Mouse (Mus musculus): ENCODE results near the gene Napa. TPM values are rescaled to one million over a fixed set of nuclear protein-coding genes. Genes with fewer than 3 reads are reported as not detected.

Gene Napa
- polyA plus RNA-seq, 1 experiment from 2014 or later, result 168 TPM

DNA sequence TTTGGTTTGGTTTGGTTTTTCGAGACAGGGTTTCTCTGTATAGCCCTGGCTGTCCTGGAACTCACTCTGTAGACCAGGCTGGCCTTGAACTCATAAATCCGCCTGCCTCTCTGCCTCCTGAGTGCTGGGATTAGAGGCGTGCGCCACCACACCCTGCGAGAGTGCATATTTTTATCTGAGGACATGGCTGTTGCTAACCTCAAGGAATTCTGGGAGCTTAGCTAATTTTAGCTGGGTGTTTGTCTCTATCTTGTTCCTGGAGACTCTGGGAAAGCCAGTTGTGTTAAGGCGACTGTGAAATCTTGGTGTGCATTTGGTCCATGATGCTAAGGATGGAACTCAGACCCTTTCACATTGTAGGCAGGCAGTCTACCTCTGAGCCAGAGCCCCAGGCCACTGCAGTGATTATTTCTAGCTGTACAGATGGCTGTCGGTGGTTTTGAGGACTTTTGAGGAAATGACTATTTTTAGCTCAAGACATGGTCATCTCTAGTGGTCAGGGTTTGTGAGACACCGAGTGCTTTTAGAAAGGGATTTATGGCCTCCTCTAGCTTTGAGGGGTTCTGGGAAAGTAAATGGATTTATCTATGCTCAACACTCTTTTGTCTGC is 58.0 kb downstream of the Napa start:
- peak overlapping the region; percentile 74 for H3K27ac ChIP-seq (ENCODE audit: low read length)
- no peak overlapping the region for H3K4me3 ChIP-seq (ENCODE audit: low read length)
- H3K9ac ChIP-seq (ENCODE audit: low read length), result no peak overlapping the region
- peak; percentile 50 for ATAC-seq (replicated peaks; ENCODE audit: extremely low read depth, insufficient read depth, low FRiP score)
- no peaks in the 10 kb centered on the region for H3K36me3 ChIP-seq (ENCODE audit: control insufficient read depth, insufficient read depth)
- peaks cover 10% of the 10 kb centered on the region for H3K27me3 ChIP-seq (ENCODE audit: control insufficient read depth, insufficient read depth, low read length)
- H3K4me2 ChIP-seq (ENCODE audit: low read depth, low read length), result no peak overlapping the region
- H3K9me3 ChIP-seq (replicated peaks; ENCODE audit: control insufficient read depth, low read length), result no peaks in the 10 kb centered on the region
- WGBS, result 30% methylated on average over 8 of the region's 8 CpGs
- H3K4me1 ChIP-seq (ENCODE audit: control insufficient read depth, insufficient read depth, low read length), result peaks cover 14% of the 10 kb centered on the region

DNA sequence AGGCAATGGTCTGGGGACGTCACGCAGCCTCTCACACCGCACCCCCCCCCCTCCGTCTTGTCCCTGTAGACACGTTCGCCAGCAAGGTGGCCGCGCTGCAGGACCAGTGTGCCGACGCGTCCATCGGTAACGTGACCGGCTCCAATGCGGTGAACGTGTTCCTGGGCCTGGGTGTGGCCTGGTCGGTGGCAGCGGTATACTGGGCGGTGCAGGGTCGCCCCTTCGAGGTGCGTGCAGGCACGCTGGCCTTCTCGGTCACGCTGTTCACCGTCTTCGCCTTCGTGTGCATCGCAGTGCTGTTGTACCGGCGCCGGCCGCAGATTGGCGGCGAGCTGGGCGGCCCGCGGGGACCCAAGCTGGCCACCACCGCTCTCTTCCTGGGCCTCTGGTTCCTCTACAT is 60.5 kb downstream of the Napa start:
- Histone ChIP-seq H3K9me3 (replicated peaks; ENCODE audit: control insufficient read depth, low read length) (no peaks in the 10 kb centered on the region), H3K27ac (ENCODE audit: low read length) (no peak overlapping the region), H3K4me1 (ENCODE audit: control insufficient read depth, insufficient read depth, low read length) (peaks cover 14% of the 10 kb centered on the region), H3K9ac (ENCODE audit: low read length) (0 out of 2 replicates have a peak overlapping the region, but pooled peaks have one; percentile 30), H3K4me2 (ENCODE audit: low read depth, low read length) (peak overlapping the region; percentile 28), H3K36me3 (ENCODE audit: control insufficient read depth, insufficient read depth) (no peaks in the 10 kb centered on the region), H3K27me3 (ENCODE audit: control insufficient read depth, insufficient read depth, low read length) (peaks cover 10% of the 10 kb centered on the region), H3K4me3 (ENCODE audit: low read length) (no peak overlapping the region)
- WGBS, result 11% methylated on average over 39 of the region's 39 CpGs
- ATAC-seq (replicated peaks; ENCODE audit: extremely low read depth, insufficient read depth, low FRiP score), result no peak

DNA sequence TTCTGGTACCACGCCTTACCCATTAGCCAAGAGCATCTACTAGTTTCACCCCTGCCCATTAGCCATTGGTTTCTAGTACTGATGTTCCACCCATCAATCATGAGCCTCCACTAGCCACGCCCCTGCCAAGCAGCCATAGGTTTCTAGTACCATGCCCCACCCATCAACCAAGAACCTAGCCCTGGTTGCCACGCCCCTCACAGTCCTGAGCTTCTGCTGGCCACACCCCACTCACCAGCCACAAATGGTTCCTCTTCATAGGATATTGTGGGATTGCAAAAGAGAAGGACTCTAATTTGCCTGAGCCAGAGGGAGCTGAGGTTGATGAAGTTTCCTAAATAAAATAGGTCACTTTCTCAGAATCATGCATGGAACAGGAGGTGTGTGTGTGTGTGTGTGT is 62.4 kb downstream of the Napa start:
- WGBS, result 49% methylated on average over 3 of the region's 3 CpGs
- no peak overlapping the region for H3K4me2 ChIP-seq (ENCODE audit: low read depth, low read length)
- no peak overlapping the region for H3K9ac ChIP-seq (ENCODE audit: low read length)
- no peaks in the 10 kb centered on the region for H3K9me3 ChIP-seq (replicated peaks; ENCODE audit: control insufficient read depth, low read length)
- no peak overlapping the region for H3K27ac ChIP-seq (ENCODE audit: low read length)
- no peaks in the 10 kb centered on the region for H3K36me3 ChIP-seq (ENCODE audit: control insufficient read depth, insufficient read depth)
- peaks cover 12% of the 10 kb centered on the region for H3K27me3 ChIP-seq (ENCODE audit: control insufficient read depth, insufficient read depth, low read length)
- no peak overlapping the region for H3K4me3 ChIP-seq (ENCODE audit: low read length)
- ATAC-seq (replicated peaks; ENCODE audit: extremely low read depth, insufficient read depth, low FRiP score), result no peak
- H3K4me1 ChIP-seq (ENCODE audit: control insufficient read depth, insufficient read depth, low read length), result peaks cover 6% of the 10 kb centered on the region

GRCm38 (mm10) chr7:16161302-16161701 is 63.0 kb downstream of the Napa start:
- H3K4me2 ChIP-seq (ENCODE audit: low read depth, low read length), result no peak overlapping the region
- no peaks in the 10 kb centered on the region for H3K36me3 ChIP-seq (ENCODE audit: control insufficient read depth, insufficient read depth)
- 86% methylated on average over 9 of the region's 9 CpGs for WGBS
- no peak overlapping the region for H3K9ac ChIP-seq (ENCODE audit: low read length)
- no peak for ATAC-seq (replicated peaks; ENCODE audit: extremely low read depth, insufficient read depth, low FRiP score)
- H3K27me3 ChIP-seq (ENCODE audit: control insufficient read depth, insufficient read depth, low read length), result peaks cover 12% of the 10 kb centered on the region
- no peak overlapping the region for H3K4me3 ChIP-seq (ENCODE audit: low read length)
- H3K4me1 ChIP-seq (ENCODE audit: control insufficient read depth, insufficient read depth, low read length), result peaks cover 3% of the 10 kb centered on the region
- H3K9me3 ChIP-seq (replicated peaks; ENCODE audit: control insufficient read depth, low read length), result no peaks in the 10 kb centered on the region
- no peak overlapping the region for H3K27ac ChIP-seq (ENCODE audit: low read length)

DNA sequence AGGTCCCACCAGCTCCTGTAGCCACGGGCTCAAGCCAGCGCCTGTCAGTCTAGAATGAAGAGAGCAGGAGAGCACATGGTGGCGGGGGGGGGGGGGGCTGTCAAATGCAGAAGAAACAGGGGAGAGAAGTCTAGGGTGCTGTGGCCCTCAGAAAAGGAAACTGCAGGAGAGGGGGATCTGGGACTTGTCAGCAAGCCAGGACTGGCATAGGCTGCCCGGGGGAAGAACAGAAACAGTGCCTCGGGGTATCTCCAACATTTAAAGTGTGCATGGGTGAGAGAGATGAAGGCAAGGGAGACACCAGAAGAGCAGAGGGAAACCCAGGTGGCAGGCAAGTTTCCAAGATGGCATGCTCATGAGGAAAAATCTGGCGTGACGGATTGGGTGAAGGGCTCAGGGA is 63.8 kb downstream of the Napa start:
- no peaks in the 10 kb centered on the region for H3K9me3 ChIP-seq (replicated peaks; ENCODE audit: control insufficient read depth, low read length)
- no peak overlapping the region for H3K9ac ChIP-seq (ENCODE audit: low read length)
- H3K4me2 ChIP-seq (ENCODE audit: low read depth, low read length), result no peak overlapping the region
- H3K27ac ChIP-seq (ENCODE audit: low read length), result no peak overlapping the region
- H3K36me3 ChIP-seq (ENCODE audit: control insufficient read depth, insufficient read depth), result no peaks in the 10 kb centered on the region
- 71% methylated on average over 7 of the region's 7 CpGs for WGBS
- no peak overlapping the region for H3K4me3 ChIP-seq (ENCODE audit: low read length)
- no peak for ATAC-seq (replicated peaks; ENCODE audit: extremely low read depth, insufficient read depth, low FRiP score)
- peaks cover 12% of the 10 kb centered on the region for H3K27me3 ChIP-seq (ENCODE audit: control insufficient read depth, insufficient read depth, low read length)
- H3K4me1 ChIP-seq (ENCODE audit: control insufficient read depth, insufficient read depth, low read length), result no peaks in the 10 kb centered on the region; the same call in 1 of the 2 replicates

Other genes with a start within 250 kb of the Napa start
- gene Crx, start 218.5 kb upstream of the Napa start, polyA plus RNA-seq (2015; fragmentation: Nextera tagmentation; extraction: Ambion mirVana), result not detected in 2 replicates
- gene Crxos, start 215.8 kb upstream of the Napa start, polyA plus RNA-seq (2015; fragmentation: Nextera tagmentation; extraction: Ambion mirVana), result not detected in 2 replicates
- 654 and 659 TPM in 2 replicates for gene Selenow, start 176.1 kb upstream of the Napa start, polyA plus RNA-seq (2015; fragmentation: Nextera tagmentation; extraction: Ambion mirVana)
- 128 and 154 TPM in 2 replicates for gene Nop53, start 152.4 kb upstream of the Napa start, polyA plus RNA-seq (2015; fragmentation: Nextera tagmentation; extraction: Ambion mirVana)
- gene Ehd2, start 130.9 kb upstream of the Napa start, polyA plus RNA-seq (2015; fragmentation: Nextera tagmentation; extraction: Ambion mirVana), result 61.8 and 66.7 TPM in 2 replicates
- 4.7 and 4.8 TPM in 2 replicates for gene Bicra, start 50.5 kb upstream of the Napa start, polyA plus RNA-seq (2015; fragmentation: Nextera tagmentation; extraction: Ambion mirVana)
- gene Zfp541, start 36.6 kb upstream of the Napa start, polyA plus RNA-seq (2015; fragmentation: Nextera tagmentation; extraction: Ambion mirVana), result 0.05 TPM in 1 of 2 replicates, not detected in the other
- gene Kptn, start 21.4 kb downstream of the Napa start, polyA plus RNA-seq (2015; fragmentation: Nextera tagmentation; extraction: Ambion mirVana), result 32.5 and 36.1 TPM in 2 replicates
- gene Slc8a2, start 31.4 kb downstream of the Napa start, polyA plus RNA-seq (2015; fragmentation: Nextera tagmentation; extraction: Ambion mirVana), result 0.15 and 0.20 TPM in 2 replicates
- 14.5 and 15.4 TPM in 2 replicates for gene Meis3, start 76.6 kb downstream of the Napa start, polyA plus RNA-seq (2015; fragmentation: Nextera tagmentation; extraction: Ambion mirVana)
- gene Dhx34, start 123.6 kb downstream of the Napa start, polyA plus RNA-seq (2015; fragmentation: Nextera tagmentation; extraction: Ambion mirVana), result 10.8 and 11.2 TPM in 2 replicates
- 0.76 and 0.88 TPM in 2 replicates for gene C5ar2, start 145.7 kb downstream of the Napa start, polyA plus RNA-seq (2015; fragmentation: Nextera tagmentation; extraction: Ambion mirVana)
- 2.6 and 3.2 TPM in 2 replicates for gene C5ar1, start 161.1 kb downstream of the Napa start, polyA plus RNA-seq (2015; fragmentation: Nextera tagmentation; extraction: Ambion mirVana)
- gene Inafm1, start 175.2 kb downstream of the Napa start, polyA plus RNA-seq (2015; fragmentation: Nextera tagmentation; extraction: Ambion mirVana), result 6.9 and 9.0 TPM in 2 replicates
- 12.0 and 15.2 TPM in 2 replicates for gene Ccdc9, start 188.3 kb downstream of the Napa start, polyA plus RNA-seq (2015; fragmentation: Nextera tagmentation; extraction: Ambion mirVana)
- gene Bbc3, start 209.9 kb downstream of the Napa start, polyA plus RNA-seq (2015; fragmentation: Nextera tagmentation; extraction: Ambion mirVana), result 5.7 and 6.8 TPM in 2 replicates

Data from heart, embryonic 16.5 days (tissue).